Mouse (Mus musculus) bone marrow macrophage, adult 2 months (primary cell): ENCODE data around the gene Rnf5.

ENCODE experiments used
- CTCF ChIP-seq: IDR thresholded peaks from 2 replicates; pipeline ENCODE4 v1.5.1; 2012; ENCODE audit warnings: low read depth, mild to moderate bottlenecking, low read length, moderate library complexity
- POLR2A ChIP-seq: IDR thresholded peaks from 2 replicates; pipeline ENCODE4 v1.6.1; 2012; ENCODE audit warnings: mild to moderate bottlenecking, low read depth, low read length, borderline replicate concordance

GRCm38 (mm10) chr17:34641945-34642344 lies 38.5 kb upstream of the Rnf5 start:
- TF ChIP-seq POLR2A (no peak), CTCF (no peak)
